Mouse (Mus musculus): ENCODE results near the gene Utp15.

Utp15 gene

DNA sequence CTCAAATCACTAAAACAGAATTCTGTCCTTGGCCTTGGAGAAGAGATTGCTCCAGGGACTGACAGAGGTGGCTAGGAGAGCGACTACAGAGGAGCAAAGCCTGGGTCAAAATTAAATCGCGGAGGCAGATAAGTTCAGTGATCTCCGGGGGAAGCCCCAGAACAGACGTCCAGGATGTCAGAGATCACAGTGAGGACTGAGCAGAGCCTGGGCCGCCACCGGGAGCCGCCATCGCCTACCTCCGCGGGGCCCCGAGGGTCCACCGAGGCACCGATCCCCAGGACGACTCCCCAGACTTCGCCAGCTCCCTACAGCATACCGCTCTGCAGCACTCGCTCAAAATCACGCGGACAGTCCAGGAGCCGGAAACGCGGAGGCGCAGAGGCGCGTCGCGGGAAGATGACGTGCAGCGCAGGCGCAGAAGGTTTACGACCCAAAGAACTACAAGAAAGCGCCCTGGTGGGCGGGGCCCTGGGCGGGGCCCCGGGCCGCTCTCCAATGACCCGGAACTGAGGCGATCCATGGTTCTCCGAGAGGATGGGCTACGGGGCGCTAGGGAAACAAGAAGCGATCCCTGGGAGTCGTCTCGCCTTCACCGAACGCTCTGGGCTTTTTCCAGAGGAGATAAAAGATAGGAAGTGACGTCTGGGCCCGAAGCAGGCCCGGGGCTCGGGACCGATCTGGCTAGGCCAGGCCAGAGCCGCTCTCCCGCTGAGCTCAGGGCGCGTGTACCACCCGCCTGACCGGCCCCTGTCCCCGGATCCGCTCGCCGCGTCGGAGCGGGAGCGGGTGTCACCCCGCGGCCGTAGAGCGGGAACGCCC, at the start of gene Utp15, which contains the start of gene Ankra2:
Gene Utp15 (minus strand): TSS at position 406 of the 822 bp plus-strand sequence.
Gene Ankra2 (plus strand): TSS at position 439 of the 822 bp plus-strand sequence.
- peak; percentile 97 for DNase-seq (ENCODE audit: low spot score)

DNA sequence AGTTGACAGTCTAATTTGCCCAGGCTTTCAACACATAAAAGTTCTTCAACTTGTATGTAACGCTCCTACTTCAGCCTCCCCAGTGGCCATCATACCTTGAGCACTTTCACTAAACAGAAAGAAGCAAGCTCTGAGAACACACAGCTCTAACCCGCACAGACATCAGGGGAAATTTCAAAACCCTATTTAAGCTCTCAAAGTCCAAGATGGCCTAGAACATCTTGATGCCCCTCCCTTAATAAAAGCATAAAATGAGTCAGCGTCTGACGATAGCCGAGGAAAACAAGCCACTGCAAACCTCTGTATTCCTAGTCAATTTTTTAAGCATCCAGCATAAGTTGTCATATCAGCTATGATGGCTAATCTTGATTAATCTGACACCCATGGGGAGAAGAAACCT, 48.8 kb upstream of the Utp15 start:
- DNase-seq (ENCODE audit: low spot score), result no peak

DNA sequence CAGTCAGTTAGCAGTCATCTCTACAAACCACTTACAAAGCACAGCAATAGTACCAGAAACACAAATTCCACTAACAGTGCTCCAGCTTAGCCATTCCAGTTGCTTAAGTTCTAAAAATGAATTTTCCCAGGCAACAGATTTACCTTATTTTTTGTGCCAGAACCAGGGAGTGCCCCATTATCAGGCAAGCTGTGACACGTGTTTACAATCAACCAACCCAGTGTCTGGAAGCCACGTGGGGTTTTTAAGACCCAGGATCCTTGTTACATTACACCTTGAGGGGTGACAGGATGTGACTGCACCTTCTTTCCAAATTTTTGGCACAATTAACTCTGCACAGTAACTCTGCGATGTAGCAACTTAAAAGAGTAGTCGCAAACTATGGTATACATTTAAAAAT, 45.9 kb upstream of the Utp15 start:
- no peak for DNase-seq (ENCODE audit: low spot score)

DNA sequence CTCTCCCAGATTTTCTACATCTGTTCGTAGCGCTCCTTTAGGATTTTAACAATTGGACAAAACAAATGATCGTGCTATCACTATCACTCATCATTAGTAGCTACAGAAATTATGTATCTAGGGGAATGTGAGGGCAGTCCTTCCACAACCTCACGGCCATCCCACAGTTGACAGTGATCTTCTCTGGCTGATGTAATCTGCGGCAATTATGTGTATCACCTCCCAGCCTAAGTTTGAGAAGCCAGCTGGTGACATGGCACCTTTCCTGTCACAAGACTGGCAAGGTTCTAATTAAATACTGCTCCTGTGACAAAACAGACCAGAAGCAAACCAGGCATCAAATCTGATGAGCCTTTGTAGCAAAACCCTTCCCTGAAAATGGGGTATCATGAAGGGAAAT, 45.2 kb upstream of the Utp15 start:
- DNase-seq (ENCODE audit: low spot score), result no peak

DNA sequence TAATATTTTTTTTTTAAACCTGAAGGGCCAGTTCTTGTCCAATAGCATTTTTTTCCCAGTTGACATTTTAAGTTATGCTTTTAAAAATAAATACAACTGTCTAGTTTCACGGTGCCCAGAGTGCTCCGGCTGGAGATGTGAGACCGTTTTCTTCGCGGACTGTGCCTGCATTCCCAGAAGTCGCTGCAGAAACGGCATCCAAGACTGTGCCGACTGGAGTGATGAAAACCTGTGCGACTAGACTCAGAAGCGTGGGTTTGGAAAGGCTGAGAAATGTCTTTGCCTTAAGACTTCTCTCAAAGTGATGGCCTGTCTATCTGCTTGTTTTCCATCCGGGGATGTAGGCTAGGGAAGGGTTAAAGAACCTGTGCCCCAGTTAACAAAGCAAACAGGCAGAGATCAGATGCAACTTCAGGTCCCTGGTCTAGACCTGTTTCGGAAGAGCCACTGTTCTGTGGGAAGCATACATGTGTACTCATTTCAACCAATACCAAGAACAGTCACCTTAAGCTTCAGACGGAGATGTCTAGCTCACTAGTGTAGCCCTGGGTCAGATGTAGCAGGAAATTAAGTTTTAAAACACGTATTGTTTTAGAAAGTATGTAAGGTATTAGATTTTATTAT, 44.1 kb upstream of the Utp15 start:
- no peak for DNase-seq (ENCODE audit: low spot score)

DNA sequence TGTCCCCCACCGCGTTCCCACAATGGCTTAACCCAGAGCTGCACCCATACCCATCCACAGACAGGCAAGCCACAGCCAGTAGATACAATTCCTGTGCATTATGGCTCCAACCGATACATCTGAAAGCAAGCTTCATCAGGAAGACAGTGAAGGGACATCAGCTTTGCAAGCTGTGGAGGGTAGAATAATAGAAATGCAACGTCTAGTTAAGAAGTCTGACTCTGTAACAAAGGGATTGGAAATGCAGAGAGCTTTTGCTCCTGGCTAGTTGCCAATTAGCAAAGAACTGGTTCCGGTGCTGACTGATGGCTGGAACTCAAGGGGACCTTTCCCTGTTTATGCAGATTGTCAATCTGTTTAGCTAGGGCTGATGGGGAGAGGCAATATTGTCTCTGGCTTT, 43.6 kb upstream of the Utp15 start:
- DNase-seq (ENCODE audit: low spot score), result no peak

DNA sequence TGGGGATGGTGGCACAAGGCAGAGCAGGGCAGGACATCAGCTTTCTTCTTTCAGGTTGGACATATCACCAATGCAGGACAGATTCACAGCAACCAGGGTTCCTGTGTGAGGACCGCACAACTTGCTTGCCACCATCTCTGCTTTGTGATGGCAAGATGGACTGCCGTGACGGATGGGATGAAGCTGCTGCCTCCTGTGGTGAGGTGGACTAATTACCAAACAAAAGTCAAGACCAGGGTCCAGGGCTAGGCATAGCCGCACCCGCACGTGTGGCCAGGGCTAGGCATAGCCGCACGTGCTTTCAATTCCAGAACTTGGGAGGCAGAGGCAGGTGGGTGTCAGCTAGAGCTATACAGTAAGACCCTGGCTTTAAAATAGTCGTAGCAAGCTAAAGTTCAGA, 42.4 kb upstream of the Utp15 start:
- DNase-seq (ENCODE audit: low spot score), result no peak

DNA sequence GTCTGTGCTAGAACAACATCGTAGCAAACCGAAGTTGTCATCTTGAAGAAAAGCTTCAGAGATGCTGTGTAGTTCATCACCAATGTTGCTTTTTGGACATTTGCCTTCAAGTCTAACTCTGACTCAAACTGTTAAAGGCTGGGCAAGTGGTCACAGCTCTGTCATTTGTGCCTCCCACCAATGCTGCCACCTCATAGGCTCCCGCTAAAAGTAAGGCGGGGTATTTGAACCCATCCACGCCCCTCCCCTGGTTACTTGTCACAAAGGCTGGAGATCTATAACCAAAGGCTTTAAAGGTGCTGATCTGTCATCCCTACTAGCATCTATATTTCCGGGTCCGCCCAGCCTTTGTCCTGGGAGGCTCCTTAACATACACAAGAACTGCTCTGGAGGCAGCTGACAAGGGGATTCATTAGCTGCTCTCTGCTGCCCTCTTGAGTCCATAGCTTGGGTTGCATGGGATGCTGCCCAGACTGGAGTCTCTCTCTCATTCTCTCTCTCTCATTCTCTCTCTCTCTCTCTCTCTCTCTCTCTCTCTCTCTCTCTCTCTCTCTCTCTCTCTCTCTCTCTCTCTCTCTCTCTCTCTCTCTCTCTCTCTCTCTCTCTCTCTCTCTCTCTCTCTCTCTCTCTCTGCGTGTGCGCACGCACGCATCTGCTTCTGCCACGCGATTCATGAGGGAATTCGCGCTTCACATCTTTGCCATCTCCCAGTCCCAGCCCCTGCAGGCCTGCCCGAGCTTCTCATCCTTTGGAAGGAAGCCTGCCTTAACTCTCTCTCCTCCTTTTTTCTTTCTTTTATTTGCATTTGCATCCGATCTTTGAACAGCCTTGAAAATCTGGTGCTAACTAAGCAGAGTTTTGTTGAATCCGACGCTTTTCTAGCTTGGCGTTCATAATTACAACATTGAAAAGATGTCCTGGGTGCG, 36.3 kb upstream of the Utp15 start:
- peak; percentile 72 for DNase-seq (ENCODE audit: low spot score)

DNA sequence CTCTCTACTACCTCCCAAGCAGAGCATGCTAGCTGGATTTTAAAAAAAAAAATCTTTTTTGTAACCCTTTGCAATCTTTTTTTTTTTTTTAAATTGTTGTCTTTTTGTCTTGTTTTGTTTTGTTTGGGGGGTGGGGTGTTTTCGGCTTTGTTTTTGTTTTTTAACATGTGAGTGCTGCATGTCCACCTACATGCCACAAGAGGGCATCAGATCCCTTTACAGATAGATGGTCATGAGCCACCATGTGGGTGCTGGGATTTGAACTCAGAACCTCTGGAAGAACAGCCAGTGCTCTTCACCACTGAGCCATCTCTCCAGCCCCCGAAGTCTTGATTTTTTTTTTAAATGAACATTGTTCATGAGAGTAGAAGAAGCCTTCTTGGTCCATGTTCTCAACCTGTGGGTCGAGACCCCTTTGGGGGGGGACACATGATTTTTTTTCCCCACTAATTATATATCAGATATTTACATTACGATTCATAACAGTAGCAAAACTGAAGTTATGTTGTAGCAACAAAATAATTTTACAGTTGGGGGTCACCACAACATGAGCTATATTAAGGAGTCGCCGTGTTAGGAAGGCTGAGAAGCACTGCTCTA, 35.1 kb upstream of the Utp15 start:
- no peak for DNase-seq (ENCODE audit: low spot score)

DNA sequence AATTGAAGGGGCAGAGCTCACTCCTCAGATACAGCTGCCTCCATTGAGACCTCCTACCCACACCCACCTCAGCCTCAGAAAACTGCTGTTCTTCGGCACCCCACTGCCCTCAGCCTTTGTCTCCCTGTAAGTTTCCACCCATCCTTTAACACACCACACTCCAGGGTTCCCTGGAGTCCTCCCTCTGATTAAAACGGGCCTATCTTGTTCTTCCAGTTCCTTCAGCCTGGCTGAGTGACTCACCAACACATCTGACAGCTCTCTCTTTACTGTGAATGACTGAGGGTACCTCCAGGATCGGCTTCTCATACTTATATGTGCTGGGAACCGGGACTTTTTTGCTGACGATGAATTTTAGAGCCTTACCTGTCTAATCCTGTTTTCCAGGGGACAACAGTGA, 33.2 kb upstream of the Utp15 start:
- DNase-seq (ENCODE audit: low spot score), result no peak

DNA sequence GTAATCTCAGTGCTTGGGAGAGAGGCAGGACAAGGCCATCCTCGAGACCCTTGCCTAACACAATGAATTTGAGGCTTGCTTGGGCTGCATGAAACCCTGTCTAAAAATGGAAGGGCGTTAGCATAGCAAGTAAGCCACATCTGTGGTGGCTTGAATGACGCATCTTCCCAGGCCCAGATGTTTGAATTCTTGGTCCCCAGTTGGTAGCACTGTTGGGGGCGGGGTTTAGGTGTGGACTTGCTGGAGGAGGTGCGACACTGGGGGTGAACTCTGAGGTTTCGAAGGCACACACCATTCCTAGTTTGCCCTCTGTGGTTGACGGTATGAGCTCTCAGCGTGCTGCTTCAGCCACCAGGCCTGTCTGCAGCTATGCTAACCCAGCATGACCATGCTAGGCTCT, 28.9 kb upstream of the Utp15 start:
- no peak for DNase-seq (ENCODE audit: low spot score)

DNA sequence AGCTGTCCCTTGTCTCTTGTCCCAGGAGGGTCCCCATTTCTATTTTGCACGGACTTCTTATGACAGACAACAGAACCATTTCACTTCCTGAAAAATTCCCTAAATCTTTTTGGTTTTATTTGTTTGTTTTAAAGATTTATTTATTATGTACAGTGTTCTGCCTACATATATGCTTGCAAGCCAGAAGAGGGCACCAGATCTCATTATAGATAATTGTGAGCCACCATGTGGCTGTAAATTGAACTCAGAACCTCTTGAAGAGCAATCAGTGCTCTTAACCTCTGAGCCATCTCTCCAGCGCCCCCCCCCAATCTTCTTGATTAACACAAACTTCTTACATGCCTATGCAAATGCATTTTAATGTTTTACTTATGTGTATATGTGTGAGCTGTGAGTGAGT, 27.9 kb upstream of the Utp15 start:
- no peak for DNase-seq (ENCODE audit: low spot score)

DNA sequence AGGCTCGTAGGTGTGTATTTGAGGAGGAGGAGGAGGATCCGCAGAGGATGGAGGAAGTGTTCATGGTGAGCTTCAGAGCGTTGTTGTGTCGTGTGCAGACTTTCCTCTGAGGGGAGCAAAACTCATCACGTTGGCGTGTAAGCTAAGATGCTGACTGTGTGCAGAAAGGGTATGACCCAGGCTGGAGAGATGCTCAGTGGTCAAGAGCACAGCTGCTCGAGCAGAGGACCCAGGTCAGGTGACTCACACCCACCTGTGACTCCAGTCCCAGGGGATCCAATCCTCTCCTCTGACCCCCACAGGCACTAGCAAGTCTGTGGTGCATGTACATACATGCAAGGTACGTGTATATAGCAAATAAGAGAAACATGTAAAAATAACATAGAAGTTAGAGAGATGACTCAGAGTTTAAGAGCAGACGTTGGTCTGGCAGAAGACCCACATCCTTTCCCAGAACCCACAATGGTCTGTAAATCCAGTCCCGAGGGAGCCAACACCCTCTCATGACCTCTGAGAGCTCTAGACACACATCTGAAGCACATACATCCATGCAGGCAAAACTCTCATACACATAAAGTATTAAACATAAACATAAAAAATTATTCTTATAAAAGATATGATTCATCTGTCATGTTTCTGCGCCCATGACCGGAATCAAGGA, 18.3 kb upstream of the Utp15 start:
- no peak for DNase-seq (ENCODE audit: low spot score)

DNA sequence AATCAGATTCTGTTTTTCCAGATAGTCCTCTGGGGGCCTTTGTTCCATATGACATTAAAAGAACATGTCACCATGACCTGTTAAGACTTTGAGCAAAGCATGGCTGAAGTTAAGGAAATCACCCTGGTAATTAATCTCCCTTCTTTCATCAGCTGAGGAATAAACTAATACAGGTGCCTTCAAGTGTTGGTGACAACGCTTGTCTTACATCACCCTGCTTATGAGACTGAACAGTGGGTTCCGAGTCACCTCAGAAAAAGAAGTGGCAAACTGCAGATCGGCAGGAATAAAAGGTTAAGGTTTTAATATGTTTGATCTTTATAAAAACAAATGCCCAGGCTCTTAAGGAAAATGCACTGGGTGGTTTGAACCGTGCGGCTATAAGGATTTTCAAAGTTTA, 16.8 kb upstream of the Utp15 start, which contains the start of gene Gm21976:
Gene Gm21976 (plus strand): TSS at position 202 of the 400 bp plus-strand sequence.
- no peak for DNase-seq (ENCODE audit: low spot score)

DNA sequence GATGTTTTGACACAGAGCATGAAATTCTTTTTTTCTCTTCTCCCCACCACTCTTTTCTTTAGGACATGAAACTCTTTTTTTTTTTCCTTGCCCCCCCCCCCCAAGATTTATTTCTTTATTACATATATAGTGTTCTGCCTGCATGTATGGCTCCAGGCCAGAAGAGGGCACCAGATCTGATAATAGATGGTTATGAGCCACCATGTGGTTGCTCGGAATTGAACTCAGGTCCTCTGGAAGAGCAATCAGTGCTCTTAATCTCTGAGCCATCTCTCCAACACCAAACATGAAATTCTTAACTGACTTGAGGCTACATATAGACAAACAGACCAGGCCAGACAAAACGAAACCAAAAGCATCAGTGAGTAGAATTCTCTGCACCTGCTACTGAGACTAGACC, 14.7 kb upstream of the Utp15 start:
- no peak for DNase-seq (ENCODE audit: low spot score)

DNA sequence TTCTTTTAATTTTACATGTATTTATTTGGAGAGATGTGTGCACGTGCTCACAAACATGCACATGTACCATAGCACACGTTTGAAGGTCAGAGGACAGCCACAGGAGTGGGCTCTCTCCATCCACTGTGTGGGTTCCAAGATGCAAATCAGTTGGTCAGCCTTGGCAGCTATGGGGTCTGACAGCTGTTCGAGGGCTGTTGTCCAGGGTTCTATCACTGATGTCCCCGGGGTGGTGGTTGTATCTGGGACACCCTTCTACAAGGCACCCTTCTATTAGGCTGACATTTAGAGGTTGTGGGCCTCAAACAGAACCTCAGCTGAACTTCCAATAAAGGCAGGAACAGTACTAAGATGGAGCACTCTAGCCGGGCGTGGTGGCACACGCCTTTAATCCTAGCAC, 13.4 kb upstream of the Utp15 start:
- DNase-seq (ENCODE audit: low spot score), result no peak

DNA sequence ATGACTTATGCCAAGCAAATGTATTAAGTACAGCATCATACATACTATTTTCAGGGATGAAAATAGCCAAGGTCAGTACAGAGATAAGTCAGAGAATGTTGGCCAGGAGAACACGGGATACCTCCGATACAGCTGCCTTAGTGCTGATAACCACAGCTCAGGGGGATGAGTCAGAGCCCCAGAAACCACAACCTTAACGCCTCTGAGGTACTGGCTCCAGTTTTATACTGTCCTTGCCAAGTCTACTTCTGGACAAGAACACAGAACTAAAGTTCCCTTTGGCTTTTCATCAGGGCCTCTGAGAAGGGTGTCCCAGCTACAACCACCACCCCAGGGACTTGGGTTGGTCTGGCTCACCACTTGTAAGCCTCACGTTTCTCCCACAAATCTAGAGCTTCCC, 12.8 kb upstream of the Utp15 start:
- peak; percentile 18 for DNase-seq (ENCODE audit: low spot score)

DNA sequence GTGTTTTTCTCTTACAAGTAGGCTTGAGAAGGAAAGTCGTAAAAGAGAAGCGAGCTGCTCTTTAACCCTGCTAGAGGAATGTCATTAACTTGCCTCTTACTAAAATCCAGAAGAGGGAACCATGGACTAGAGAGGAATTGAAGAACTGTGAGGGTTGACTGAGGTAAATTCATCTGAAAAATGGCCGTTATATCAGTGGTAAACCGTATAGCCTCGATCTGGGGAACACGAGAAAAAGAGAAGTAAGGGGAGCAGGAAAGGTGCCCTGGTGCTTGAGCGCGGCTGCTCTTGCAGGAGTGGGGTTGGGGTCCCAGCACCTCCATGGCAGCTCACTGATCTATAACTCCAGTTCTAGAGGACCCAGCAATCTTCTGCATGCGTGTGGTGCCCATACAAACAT, 11.2 kb upstream of the Utp15 start:
- no peak for DNase-seq (ENCODE audit: low spot score)

DNA sequence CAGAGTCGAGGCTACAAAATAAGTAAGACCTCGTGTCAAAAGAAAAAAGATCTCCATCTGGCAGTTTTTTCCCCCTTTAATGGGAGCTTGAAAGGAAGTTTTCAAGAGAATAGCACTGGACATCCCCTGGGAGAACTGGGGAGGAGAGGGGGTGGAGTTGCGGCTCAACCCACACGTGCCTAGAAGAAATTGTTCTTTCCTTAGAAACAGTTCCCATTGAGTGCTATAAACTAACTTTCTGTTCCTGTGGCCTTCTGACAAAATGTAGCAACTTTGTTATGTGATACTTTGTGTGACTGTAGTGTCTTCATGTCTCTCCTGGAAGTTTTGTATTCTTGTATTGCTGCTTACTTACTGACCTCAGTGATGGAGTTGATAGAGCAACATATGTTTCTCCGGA, 1.3 kb upstream of the Utp15 start:
- no peak for DNase-seq (ENCODE audit: low spot score)

DNA sequence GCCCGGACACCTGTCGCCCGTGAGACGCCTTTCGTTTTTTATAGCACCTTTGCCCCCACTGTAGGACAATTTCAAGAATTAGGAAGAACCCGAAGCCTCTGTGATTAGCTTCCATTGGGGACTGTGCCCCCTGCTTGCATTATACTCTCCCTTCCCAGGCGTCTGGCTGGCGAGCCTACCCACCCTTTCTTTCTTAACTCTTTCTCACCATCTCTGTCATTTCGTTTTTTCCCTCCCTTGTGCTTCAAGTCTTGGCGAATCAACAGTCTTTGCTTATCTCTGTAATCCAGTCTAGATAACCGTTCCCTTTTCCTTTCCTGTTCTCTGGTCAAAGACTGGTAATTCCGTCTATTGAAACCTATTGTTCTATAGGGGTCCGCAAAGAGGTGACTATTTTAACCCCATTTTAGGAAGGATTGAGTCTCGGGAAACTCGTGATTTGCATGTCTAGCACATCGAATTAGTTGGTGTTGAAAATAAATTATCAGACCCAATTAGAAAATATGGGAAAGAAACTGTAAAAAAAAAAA, 682 bp upstream of the Utp15 start:
- no peak for DNase-seq (ENCODE audit: low spot score)

DNA sequence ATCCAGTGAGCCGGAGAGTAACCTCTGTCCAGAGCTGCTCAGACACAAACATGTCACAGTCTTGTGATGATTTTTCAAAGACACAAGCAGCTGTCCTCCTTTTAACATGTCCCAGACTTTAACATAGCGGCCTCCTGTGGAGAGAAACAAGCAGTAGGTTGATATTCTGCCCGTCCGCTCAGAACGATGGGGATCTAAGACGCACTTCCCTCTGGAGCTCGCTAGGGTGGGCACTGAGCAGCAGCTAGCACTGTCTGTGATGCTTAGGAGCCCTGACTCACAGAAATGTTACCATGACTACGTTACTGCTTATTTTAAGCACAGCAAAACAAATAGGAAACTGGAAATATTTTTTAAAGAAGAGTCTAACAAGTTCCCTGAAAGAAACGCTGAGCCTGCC, 7.9 kb downstream of the Utp15 start:
- DNase-seq (ENCODE audit: low spot score), result no peak

Data from ovary, postnatal 36 days (tissue).